Mouse (Mus musculus) C2C12 (cell line): ENCODE results near the gene Trex1.

ENCODE experiments used
- CTCF ChIP-seq: IDR thresholded peaks from one replicate; pipeline ENCODE4 v1.5.1; 2011; ENCODE audit not compliant: control insufficient read depth, insufficient read depth, insufficient read length
- USF1 ChIP-seq: IDR thresholded peaks from one replicate; pipeline ENCODE4 v1.6.1; 2011; ENCODE audit warnings: low read depth, mild to moderate bottlenecking, control low read depth, moderate library complexity

DNA sequence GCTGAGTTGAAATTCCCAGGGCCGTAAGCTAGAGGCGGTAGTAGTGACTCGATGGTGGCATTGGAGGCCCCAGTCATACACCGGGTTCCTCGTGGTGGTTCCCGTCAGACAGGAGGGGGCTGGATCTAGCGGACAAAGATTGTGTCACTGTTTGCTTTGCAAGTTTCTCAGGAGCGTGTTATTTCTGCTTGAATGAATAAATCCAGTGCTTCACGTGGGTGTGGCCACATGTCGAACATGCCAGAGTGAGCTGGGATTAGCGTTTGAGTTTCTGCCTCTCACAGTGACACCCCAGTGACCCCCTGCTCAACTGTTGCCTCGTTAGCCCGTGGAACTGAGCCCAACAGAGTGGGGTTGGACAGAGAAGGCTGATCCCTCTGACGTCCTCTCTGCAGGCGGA is 30.9 kb upstream of the Trex1 start:
- TF ChIP-seq CTCF (no peak), USF1 (no peak)
